Mouse (Mus musculus) heart, embryonic 14.5 days (tissue): ENCODE results near the gene Kif1b. TPM values are rescaled to one million over a fixed set of nuclear protein-coding genes. Genes with fewer than 3 reads are reported as not detected.
"Not testable (repeated sequence)": the region's sequence is repeated elsewhere in the genome, so short reads cannot be mapped to it uniquely, and the experiment has no call there.

Experiments used
- ATAC-seq: fragments of 200-750 bp; cut with Nextera tagmentation; 2 replicates; pipeline ENCODE4 v1.8.0; 2017; ENCODE audit warnings: low read depth, moderate TSS enrichment; ENCODE audit not compliant: insufficient number of reproducible peaks, insufficient read depth, low FRiP score
- H3K27ac ChIP-seq, 2 experiments: fragments of 200-500 bp in 1 of 2; fragments of 300-500 bp in 1 of 2; sonication (generic) in 1 of 2; replicated peaks in 1 of 2; 2 replicates each; pipeline ENCODE4 v1.5.1; 2012 to 2014; ENCODE audit warnings: low read depth in 2 of 2, low read length in 2 of 2, control low read depth in 1 of 2, mild to moderate bottlenecking in 1 of 2, mixed read lengths in 1 of 2; ENCODE audit not compliant: control insufficient read depth in 1 of 2, insufficient read depth in 1 of 2
- H3K27me3 ChIP-seq: fragments of 300-500 bp; sonication (generic); 2 replicates; pipeline ENCODE4 v1.6.1; 2014; ENCODE audit warnings: mild to moderate bottlenecking, low read length, control low read depth; ENCODE audit not compliant: control insufficient read depth, insufficient read depth
- H3K36me3 ChIP-seq: fragments of 300-500 bp; sonication (generic); 2 replicates; pipeline ENCODE4 v1.6.1; 2014; ENCODE audit warnings: mild to moderate bottlenecking, control low read depth, low read length, mixed read lengths; ENCODE audit not compliant: control insufficient read depth, insufficient read depth
- H3K4me1 ChIP-seq, 2 experiments: fragments of 200-500 bp in 1 of 2; fragments of 300-500 bp in 1 of 2; sonication (generic) in 1 of 2; 2 replicates each; pipeline ENCODE4 v1.6.1; 2012 to 2014; ENCODE audit warnings: low read length in 2 of 2, control low read depth in 1 of 2, mixed read lengths in 1 of 2; ENCODE audit not compliant: control insufficient read depth in 2 of 2, insufficient read depth in 2 of 2
- H3K4me2 ChIP-seq: fragments of 300-500 bp; sonication (generic); 2 replicates; pipeline ENCODE4 v1.6.1; 2014; ENCODE audit warnings: mild to moderate bottlenecking, low read length
- H3K4me3 ChIP-seq, 2 experiments: fragments of 200-500 bp in 1 of 2; fragments of 300-500 bp in 1 of 2; sonication (generic) in 1 of 2; 2 replicates each; pipeline ENCODE4 v1.5.1; 2012 to 2014; ENCODE audit warnings: low read length in 2 of 2, mild to moderate bottlenecking in 2 of 2, control low read depth in 1 of 2, low read depth in 1 of 2, moderate library complexity in 1 of 2; ENCODE audit not compliant: control insufficient read depth in 1 of 2, insufficient read depth in 1 of 2
- H3K9ac ChIP-seq: fragments of 300-500 bp; sonication (generic); 2 replicates; pipeline ENCODE4 v1.6.1; 2014; ENCODE audit warnings: mild to moderate bottlenecking, low read length
- H3K9me3 ChIP-seq: fragments of 300-500 bp; sonication (generic); 2 replicates; pipeline ENCODE4 v1.6.1; 2016; ENCODE audit warnings: low read length, control low read depth; ENCODE audit not compliant: control insufficient read depth
- WGBS: fragments of 180-500 bp; shearing (Covaris S2); extraction: QIAGEN DNeasy Blood & Tissue Kit; methylation state at CpG from one replicate; pipeline ENCODE4 v1.1.7; 2014; 5-methylcytosine and 5-hydroxymethylcytosine counted together
- polyA plus RNA-seq: library from polyadenylated mRNA; unstranded; fragments of >200 nt; fragmentation: Nextera tagmentation; extraction: Ambion mirVana; gene quantifications from 2 replicates; pipeline ENCODE4 v1.2.1, GENCODE M21; 2014

Gene Kif1b
- polyA plus RNA-seq, 1 experiment from 2014 or later = 51.9 TPM

DNA sequence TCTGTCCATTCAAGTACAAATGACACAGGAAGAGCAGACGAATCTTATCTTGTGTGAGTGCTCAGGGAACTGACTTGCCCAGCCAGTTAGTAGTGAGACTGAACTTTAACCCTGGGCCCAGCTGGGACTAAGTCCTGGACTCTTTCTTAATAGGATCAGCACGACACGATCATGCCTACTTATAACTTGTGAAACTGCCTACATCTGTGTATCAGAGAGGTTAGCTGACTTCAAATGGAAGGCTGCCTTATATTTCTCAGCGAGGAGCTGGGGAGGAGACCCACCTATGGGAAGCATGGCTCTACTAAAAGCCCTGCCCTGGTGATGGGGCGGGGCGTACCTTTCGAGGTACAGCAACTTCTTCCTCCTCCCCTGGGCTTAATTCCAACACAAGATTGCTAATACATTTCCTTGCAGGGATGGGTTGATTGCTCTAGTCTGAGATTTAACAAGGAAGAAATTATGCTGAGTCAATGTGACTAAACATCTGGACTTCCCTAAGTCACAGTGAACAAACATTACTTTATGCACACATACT is 137.0 kb downstream of the Kif1b start:
- Histone ChIP-seq H3K9ac (no peak overlapping the region), H3K4me1 (peaks cover under 1 to 15% of the 10 kb centered on the region in 2 experiments; a peak in 3 of 4 replicates), H3K36me3 (peaks cover 4% of the 10 kb centered on the region; the same call in 1 of the 2 replicates), H3K4me3 (no peak overlapping the region), H3K27me3 (no peaks in the 10 kb centered on the region), H3K27ac (no peak overlapping the region), H3K9me3 (no peaks in the 10 kb centered on the region), H3K4me2 (no peak overlapping the region)
- ATAC-seq = no peak
- whole genome bisulfite sequencing = 58% methylated on average over 7 of the region's 7 CpGs

DNA sequence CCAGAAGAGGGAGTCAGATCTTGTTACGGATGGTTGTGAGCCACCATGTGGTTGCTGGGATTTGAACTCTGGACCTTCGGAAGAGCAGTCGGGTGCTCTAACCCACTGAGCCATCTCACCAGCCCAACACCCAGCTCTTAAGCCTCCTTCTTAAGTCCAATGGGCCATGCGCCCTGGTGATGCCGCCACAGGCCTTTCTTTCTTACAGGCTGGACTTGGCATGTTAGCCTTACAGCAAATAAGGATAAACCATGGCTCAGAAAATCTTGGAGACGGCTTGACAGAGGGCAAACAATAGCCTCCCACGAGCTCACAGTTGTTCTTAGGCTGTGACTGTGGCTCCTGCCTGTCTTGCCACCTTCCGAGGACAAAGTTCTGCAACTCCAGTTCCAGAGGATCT is 137.6 kb downstream of the Kif1b start:
- WGBS = 73% methylated on average over 7 of the region's 8 CpGs
- not testable (repeated sequence) for H3K27ac ChIP-seq

DNA sequence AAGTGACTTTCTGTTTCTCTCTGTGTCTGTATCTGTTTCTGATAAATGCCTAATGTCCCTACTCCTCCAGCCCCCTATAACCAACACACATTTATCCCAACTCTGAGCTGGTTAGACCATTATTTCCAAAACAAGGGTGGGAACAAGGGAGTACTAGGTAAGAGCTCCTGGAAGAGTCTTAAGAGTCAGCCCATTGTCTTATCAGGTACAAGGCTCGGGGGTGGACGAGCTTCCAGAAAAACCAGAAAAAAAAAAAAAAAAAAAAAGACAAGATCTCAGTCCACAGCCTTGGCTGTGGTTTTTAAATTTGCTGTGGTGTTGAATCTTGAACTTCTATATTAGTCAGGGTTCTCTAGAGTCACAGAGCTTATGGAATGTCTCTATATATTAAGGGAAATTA is 139.5 kb downstream of the Kif1b start:
- Histone ChIP-seq H3K9ac (no peak overlapping the region), H3K4me2 (peak overlapping the region; percentile 69), H3K27me3 (no peaks in the 10 kb centered on the region), H3K9me3 (no peaks in the 10 kb centered on the region), H3K36me3 (peaks cover 20% of the 10 kb centered on the region), H3K4me3 (no peak overlapping the region), H3K4me1 (peaks cover 7 to 20% of the 10 kb centered on the region in 2 experiments), H3K27ac (no peak overlapping the region)
- 41% methylated on average over 2 of the region's 2 CpGs for whole genome bisulfite sequencing
- ATAC-seq = no peak

More for the DNA sequence above, 137.6 kb downstream of the Kif1b start:
- H3K4me2 ChIP-seq, H3K36me3 ChIP-seq, H3K4me3 ChIP-seq, ATAC-seq, H3K9me3 ChIP-seq, H3K27me3 ChIP-seq, H3K9ac ChIP-seq: not testable (repeated sequence)
- H3K4me1 ChIP-seq = peaks cover 6 to 21% of the 10 kb centered on the region in 2 experiments

DNA sequence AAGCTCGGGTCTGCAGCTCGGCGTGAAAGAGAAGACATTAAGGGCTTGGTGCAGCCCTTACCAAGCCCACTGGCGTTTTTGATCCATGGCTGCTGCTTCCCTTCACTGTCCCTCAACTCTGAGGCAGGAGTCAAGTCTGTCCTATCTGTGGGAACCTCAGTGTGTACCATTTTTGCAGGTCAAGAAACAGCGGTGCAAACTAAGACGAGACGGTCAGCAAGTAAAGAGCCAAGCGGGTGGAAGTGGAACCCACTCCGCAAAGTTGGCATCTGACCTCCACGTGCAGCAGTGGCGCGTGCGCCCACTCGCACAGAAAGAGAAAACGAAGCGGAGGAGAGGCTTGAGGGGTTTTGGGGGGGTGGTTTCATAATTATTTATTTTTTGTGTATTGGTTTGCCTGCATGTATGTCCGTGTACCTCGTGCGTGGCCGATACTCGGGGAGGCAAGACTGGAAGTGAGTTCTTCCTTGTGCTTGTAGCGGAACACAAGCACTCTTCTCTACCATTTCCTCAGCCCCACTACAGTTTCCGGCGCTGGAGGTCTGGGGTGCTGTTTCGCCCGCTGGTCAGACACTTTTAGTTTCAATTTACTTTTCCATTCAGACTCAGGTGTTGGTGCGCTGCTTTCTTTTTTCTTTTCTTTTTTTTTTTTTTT is 140.4 kb downstream of the Kif1b start:
- WGBS = under 1% methylated on average over 27 of the region's 27 CpGs
- H3K4me2 ChIP-seq = peak overlapping the region; percentile 69
- H3K9ac ChIP-seq = peak overlapping the region; percentile 74
- no peaks in the 10 kb centered on the region for H3K9me3 ChIP-seq
- peak overlapping the region; percentile 54 to 82 for H3K4me3 ChIP-seq
- peaks cover 29% of the 10 kb centered on the region for H3K36me3 ChIP-seq
- peak overlapping the region; percentile 69 for H3K27ac ChIP-seq
- H3K4me1 ChIP-seq = peaks cover 7 to 11% of the 10 kb centered on the region in 2 experiments
- peak; percentile 19; the same call in 1 of the 2 replicates for ATAC-seq
- no peaks in the 10 kb centered on the region for H3K27me3 ChIP-seq

DNA sequence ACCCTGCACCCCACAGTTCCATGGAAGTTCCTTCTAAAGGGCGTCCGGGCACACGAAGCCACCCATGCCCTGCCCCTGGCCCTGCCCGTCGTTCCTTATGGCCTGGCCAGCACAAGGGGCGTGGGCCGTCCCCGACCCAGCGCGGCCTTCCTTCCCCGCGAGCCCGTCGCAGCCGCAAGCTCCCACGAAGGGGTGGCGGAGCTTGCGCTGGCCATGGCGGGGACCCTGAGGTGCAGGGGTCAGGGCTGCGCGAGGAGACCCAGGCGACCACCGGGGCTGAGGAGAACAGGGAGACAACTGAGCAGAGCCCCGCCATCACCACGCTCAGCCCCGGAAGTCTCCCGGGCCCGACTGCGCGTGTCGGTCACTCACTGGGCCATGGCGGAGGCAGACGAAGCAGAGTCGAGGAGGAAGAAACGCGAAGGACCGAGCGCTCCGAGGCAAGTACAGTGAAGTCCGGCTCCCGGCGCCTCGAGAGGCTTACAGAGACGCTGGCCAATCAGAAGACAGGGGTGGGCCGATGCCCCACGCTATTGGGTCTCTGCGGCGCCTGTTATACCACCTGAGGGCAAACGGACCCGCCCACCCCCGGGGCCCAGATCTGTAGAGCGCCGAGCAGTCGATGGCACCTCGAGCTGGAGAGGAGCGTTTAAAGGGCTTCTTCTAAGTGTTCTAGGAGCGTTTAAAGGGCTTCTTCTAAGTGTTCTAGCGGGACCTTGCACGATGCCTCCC is 141.1 kb downstream of the Kif1b start, which contains the start of gene Pgd:
Pgd (minus strand) TSS at position 557 of the 732 bp plus-strand sequence.
- Histone ChIP-seq H3K9me3 (no peaks in the 10 kb centered on the region), H3K4me1 (peaks cover 7 to 11% of the 10 kb centered on the region in 2 experiments), H3K4me2 (peak within 1 kb of the TSS; percentile 69), H3K27me3 (no peaks in the 10 kb centered on the region), H3K4me3 (peak within 1 kb of the TSS; percentile 54 to 96), H3K27ac (peak within 1 kb of the TSS; percentile 81 to 92), H3K9ac (peak within 1 kb of the TSS; percentile 79), H3K36me3 (peaks cover 36% of the 10 kb centered on the region)
- ATAC-seq = peak; percentile 99
- under 1% methylated on average over 59 of the region's 59 CpGs for WGBS

DNA sequence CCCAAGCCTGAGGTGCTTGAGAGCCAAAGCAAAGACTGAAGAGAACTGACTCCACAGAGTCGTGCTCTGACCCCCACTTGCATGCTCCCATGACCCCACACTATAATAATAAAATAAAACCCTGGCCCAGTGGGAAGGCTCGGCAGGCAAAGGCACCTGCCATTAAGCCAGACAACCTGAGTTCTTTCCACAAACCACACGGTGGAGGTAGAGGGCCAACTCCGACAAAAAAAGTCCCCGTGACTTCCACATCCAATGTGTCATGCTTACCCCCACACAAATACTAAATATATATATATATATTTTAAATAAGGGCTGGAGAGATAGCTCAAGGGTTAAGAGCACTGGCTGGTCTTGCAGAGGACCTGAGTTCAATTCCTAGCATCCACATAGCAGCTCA is 143.3 kb downstream of the Kif1b start:
- Histone ChIP-seq H3K4me1 (peaks cover 7 to 11% of the 10 kb centered on the region in 2 experiments), H3K9ac (no peak overlapping the region), H3K4me2 (no peak overlapping the region), H3K36me3 (peaks cover 59% of the 10 kb centered on the region), H3K4me3 (no peak overlapping the region), H3K9me3 (no peaks in the 10 kb centered on the region), H3K27me3 (no peaks in the 10 kb centered on the region), H3K27ac (no peak overlapping the region)
- 60% methylated on average over 5 of the region's 5 CpGs for WGBS
- no peak for ATAC-seq

DNA sequence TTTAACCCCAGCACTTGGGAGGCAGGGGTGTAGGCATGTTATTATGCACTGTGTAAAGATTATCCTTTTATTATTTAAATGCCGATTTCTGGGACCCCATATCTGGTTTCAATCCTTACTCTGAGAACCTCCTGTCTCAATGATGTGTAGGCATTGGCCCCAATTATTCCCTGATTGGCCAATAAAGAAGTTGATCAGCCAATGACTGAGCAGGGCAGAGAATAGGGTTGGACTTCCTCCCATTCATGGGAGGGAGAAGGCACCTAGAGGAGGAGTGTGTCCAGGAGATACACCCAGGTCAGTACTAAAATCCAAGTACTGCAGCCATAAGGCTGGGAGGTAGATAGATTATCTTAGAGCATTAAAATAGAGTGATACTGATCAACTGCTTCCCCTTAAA is 144.3 kb downstream of the Kif1b start:
- Histone ChIP-seq H3K9ac (no peak overlapping the region), H3K4me3 (no peak overlapping the region), H3K27me3 (no peaks in the 10 kb centered on the region), H3K27ac (no peak overlapping the region), H3K9me3 (no peaks in the 10 kb centered on the region), H3K36me3 (peaks cover 68% of the 10 kb centered on the region), H3K4me1 (peaks cover 7 to 11% of the 10 kb centered on the region in 2 experiments), H3K4me2 (no peak overlapping the region)
- 73% methylated on average over 1 of the region's 1 CpGs for WGBS
- no peak for ATAC-seq
